Mouse (Mus musculus) heart, embryonic 11.5 days (tissue): ENCODE results near the gene Pkib. TPM values are rescaled to one million over a fixed set of nuclear protein-coding genes. Genes with fewer than 3 reads are reported as not detected.

ENCODE experiments used
- ATAC-seq: fragments of 200-750 bp; cut with Nextera tagmentation; replicated peaks from 2 replicates; pipeline ENCODE4 v1.8.0; 2017; ENCODE audit warnings: moderate library complexity; ENCODE audit not compliant: insufficient number of reproducible peaks, low FRiP score, low TSS enrichment
- H3K27ac ChIP-seq: fragments of 300-500 bp; sonication (generic); 2 replicates; pipeline ENCODE4 v1.5.1; 2014; ENCODE audit warnings: mild to moderate bottlenecking, low read depth, low read length
- H3K27me3 ChIP-seq: fragments of 300-500 bp; sonication (generic); 2 replicates; pipeline ENCODE4 v1.6.1; 2014; ENCODE audit warnings: mild to moderate bottlenecking, low read length, mixed read lengths; ENCODE audit not compliant: control insufficient read depth, insufficient read depth
- H3K36me3 ChIP-seq: fragments of 300-500 bp; sonication (generic); 2 replicates; pipeline ENCODE4 v1.6.1; 2014; ENCODE audit warnings: mild to moderate bottlenecking, low read length, moderate library complexity, mixed read lengths; ENCODE audit not compliant: control insufficient read depth, insufficient read depth
- H3K4me1 ChIP-seq: fragments of 300-500 bp; sonication (generic); 2 replicates; pipeline ENCODE4 v1.6.1; 2014; ENCODE audit warnings: low read length; ENCODE audit not compliant: control insufficient read depth, insufficient read depth
- H3K4me2 ChIP-seq: fragments of 300-500 bp; sonication (generic); 2 replicates; pipeline ENCODE4 v1.6.1; 2014; ENCODE audit warnings: mild to moderate bottlenecking, moderate library complexity
- H3K4me3 ChIP-seq: fragments of 300-500 bp; sonication (generic); 2 replicates; pipeline ENCODE4 v1.5.1; 2014; ENCODE audit warnings: low read depth, low read length
- H3K9ac ChIP-seq: fragments of 300-500 bp; sonication (generic); 2 replicates; pipeline ENCODE4 v1.6.1; 2014; ENCODE audit warnings: mild to moderate bottlenecking, low read depth, low read length, moderate library complexity
- H3K9me3 ChIP-seq: fragments of 300-500 bp; sonication (generic); replicated peaks from 2 replicates; pipeline ENCODE4 v1.6.1; 2016; ENCODE audit warnings: low read length; ENCODE audit not compliant: control insufficient read depth
- WGBS: fragments of 180-500 bp; shearing (Covaris S2); extraction: QIAGEN DNeasy Blood & Tissue Kit; methylation state at CpG from one replicate; pipeline ENCODE4 v1.1.7; 2014; ENCODE audit not compliant: insufficient replicate concordance; 5-methylcytosine and 5-hydroxymethylcytosine counted together
- polyA plus RNA-seq: library from polyadenylated mRNA; unstranded; fragments of >200 nt; fragmentation: Nextera tagmentation; extraction: Ambion mirVana; gene quantifications from 2 replicates; pipeline ENCODE4 v1.2.1, GENCODE M21; 2014

The Pkib gene
- polyA plus RNA-seq, 1 experiment from 2014 or later: 1.8 TPM

DNA sequence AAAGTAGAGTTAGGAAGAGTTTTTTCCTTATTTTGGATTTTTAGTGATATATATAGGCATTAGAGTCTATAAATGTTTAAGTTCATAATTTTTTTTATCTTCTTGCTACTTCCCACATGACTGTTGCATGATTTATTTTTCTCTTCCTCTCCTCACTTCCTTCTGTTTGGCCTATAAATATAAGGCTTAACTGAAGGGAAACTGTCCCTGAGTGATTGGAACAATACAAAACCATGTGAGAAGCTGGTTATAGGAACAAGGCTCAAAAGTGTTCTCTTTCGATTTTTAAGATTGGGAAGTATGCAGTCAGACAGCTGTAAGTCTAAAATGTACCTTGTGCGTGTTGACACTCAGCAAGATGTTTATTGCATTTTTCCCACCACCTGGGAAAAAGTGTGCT is 58.4 kb downstream of the Pkib start:
- no peaks in the 10 kb centered on the region for H3K9me3 ChIP-seq
- no peak overlapping the region for H3K27ac ChIP-seq
- no peak overlapping the region for H3K9ac ChIP-seq
- H3K4me3 ChIP-seq: no peak overlapping the region
- no peak for ATAC-seq
- no peaks in the 10 kb centered on the region for H3K36me3 ChIP-seq
- no peaks in the 10 kb centered on the region for H3K27me3 ChIP-seq
- H3K4me2 ChIP-seq: no peak overlapping the region
- WGBS: 71% methylated on average over 2 of the region's 2 CpGs
- H3K4me1 ChIP-seq: no peaks in the 10 kb centered on the region

DNA sequence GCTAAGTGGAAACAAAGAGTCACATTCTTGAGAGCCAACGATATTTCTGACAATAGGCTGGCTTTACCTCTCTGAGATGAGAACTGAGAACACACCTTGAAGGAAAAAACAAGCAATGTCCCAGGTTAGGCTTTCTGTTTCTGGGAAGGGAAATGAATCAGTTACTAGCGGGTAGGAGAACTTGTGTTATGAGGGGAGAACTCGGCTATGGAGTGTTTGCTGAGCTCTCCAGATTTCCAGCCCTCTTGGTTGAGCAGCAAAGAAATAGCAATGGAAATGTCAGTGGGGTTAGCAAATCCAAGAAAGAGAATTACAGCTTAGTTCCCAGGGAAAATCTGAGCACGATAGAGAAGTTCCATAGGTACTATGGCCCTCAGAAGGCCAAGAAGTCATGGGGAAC is 70.5 kb downstream of the Pkib start:
- H3K27ac ChIP-seq: no peak overlapping the region
- no peak overlapping the region for H3K9ac ChIP-seq
- no peaks in the 10 kb centered on the region for H3K9me3 ChIP-seq
- H3K4me2 ChIP-seq: no peak overlapping the region
- no peaks in the 10 kb centered on the region for H3K27me3 ChIP-seq
- no peaks in the 10 kb centered on the region for H3K4me1 ChIP-seq
- H3K36me3 ChIP-seq: no peaks in the 10 kb centered on the region
- WGBS: 68% methylated on average over 4 of the region's 4 CpGs
- H3K4me3 ChIP-seq: no peak overlapping the region
- ATAC-seq: no peak

DNA sequence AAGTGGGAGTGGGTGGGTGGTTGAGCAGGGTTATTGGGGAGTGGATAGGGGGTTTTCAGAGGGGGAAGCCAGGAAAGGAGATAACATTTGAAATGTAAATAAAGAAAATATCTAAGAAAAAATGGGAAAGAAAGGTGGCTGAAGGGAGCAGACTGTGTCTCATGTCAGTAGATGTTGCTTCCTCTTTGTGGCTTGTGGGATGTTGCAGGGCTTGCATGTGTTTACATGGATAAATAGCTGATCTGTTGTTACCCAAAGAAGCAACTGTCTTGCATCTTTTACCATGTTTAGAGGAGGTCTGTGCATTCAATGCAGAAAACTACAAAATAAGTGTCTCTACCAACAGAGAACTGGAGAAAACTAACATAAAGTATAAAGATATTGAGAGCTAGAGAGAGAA is 89.3 kb downstream of the Pkib start:
- no peak for ATAC-seq
- Histone ChIP-seq H3K36me3 (no peaks in the 10 kb centered on the region), H3K9ac (no peak overlapping the region), H3K9me3 (no peaks in the 10 kb centered on the region), H3K27ac (no peak overlapping the region), H3K4me1 (no peaks in the 10 kb centered on the region), H3K27me3 (no peaks in the 10 kb centered on the region), H3K4me3 (no peak overlapping the region), H3K4me2 (no peak overlapping the region)

DNA sequence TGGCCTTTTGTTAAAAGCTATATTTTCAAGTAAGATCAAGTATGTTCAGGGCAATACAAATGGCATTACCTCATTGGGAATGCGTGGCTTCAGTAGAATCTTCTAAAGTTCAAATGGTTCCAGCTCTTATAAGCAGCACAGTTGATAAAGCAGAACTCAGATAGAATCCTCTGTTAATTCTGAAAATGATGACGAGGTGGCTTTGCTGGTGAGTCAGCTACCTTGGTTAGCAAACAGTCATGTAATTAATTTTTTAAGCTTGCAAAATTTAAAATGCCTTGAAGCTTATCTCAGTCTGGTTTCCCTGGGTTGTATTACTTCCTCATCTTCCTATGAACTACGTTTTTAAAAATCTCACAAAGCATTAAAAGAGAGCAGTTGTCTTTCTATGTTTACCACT is 90.6 kb downstream of the Pkib start:
- Histone ChIP-seq H3K36me3 (no peaks in the 10 kb centered on the region), H3K4me3 (no peak overlapping the region), H3K9me3 (no peaks in the 10 kb centered on the region), H3K4me2 (no peak overlapping the region), H3K4me1 (no peaks in the 10 kb centered on the region), H3K9ac (no peak overlapping the region), H3K27ac (no peak overlapping the region), H3K27me3 (no peaks in the 10 kb centered on the region)
- 63% methylated on average over 3 of the region's 3 CpGs for WGBS
- ATAC-seq: no peak

DNA sequence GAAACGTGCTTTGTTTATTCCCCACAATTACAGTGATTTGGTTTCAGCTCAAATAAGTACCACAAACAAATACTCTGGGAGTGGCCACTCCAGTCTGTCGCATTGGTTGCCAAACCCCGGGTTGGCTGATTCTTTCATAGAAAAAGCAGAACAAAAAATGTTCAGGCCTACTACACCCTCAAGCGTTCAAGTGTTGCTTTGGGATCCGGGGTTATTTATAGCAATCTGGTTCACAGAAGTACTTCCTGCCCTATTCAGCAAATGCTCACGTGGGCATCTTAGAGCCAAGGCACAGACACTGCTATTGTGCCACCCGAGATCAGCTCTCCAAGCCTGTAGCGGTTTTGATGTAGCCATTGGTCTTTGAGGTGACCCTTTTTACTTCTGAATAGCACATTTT is 95.9 kb downstream of the Pkib start:
- WGBS: 67% methylated on average over 8 of the region's 8 CpGs
- Histone ChIP-seq H3K4me1 (no peaks in the 10 kb centered on the region), H3K4me2 (no peak overlapping the region), H3K27ac (no peak overlapping the region), H3K9me3 (no peaks in the 10 kb centered on the region), H3K36me3 (no peaks in the 10 kb centered on the region), H3K9ac (no peak overlapping the region), H3K27me3 (no peaks in the 10 kb centered on the region), H3K4me3 (no peak overlapping the region)
- ATAC-seq: no peak

DNA sequence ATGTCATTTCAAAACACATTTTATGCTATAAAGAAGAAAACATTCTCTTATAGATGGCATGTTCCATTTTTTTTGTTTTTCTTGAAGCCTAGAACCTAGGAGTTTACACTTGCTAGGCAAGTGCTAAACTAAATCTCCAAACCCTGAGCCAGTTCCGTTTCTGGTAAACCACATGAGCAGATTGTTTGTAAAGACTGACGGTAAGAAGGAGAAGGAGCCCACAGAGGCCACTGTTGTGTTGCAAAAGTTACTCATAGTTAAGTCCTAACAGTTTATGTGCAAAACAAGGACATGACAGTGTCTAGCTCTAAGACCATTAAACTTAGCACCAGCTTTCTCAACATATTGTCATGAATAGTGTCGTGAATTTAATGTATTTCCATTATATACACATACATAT is 99.9 kb downstream of the Pkib start:
- Histone ChIP-seq H3K27me3 (no peaks in the 10 kb centered on the region), H3K9ac (no peak overlapping the region), H3K9me3 (no peaks in the 10 kb centered on the region), H3K4me3 (no peak overlapping the region), H3K4me2 (no peak overlapping the region), H3K36me3 (no peaks in the 10 kb centered on the region), H3K4me1 (no peaks in the 10 kb centered on the region), H3K27ac (no peak overlapping the region)
- 77% methylated on average over 3 of the region's 3 CpGs for WGBS
- ATAC-seq: no peak

DNA sequence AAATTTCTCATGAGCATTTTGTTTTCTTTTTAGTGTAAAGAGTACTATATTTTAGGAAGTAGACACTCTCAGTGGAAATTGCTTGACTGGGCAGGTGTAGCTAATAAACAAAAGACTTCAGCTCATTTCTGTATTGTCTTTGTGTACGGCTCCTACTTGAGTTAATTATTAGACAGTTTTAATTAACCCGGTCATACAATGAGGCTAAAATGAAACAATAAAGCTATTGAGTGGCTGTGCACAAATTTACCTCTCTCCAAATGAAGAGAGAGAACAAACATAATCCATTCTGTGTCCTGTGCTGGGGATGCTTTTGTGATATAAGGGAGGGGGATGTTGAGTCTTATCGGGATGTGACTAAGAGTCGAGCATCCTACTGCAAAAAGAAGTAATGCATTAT is 109.0 kb downstream of the Pkib start:
- H3K4me1 ChIP-seq: no peaks in the 10 kb centered on the region
- H3K36me3 ChIP-seq: no peaks in the 10 kb centered on the region
- 81% methylated on average over 4 of the region's 4 CpGs for WGBS
- no peak overlapping the region for H3K27ac ChIP-seq
- H3K9me3 ChIP-seq: no peaks in the 10 kb centered on the region
- H3K4me3 ChIP-seq: no peak overlapping the region
- H3K9ac ChIP-seq: no peak overlapping the region
- no peaks in the 10 kb centered on the region for H3K27me3 ChIP-seq
- no peak for ATAC-seq
- no peak overlapping the region for H3K4me2 ChIP-seq

DNA sequence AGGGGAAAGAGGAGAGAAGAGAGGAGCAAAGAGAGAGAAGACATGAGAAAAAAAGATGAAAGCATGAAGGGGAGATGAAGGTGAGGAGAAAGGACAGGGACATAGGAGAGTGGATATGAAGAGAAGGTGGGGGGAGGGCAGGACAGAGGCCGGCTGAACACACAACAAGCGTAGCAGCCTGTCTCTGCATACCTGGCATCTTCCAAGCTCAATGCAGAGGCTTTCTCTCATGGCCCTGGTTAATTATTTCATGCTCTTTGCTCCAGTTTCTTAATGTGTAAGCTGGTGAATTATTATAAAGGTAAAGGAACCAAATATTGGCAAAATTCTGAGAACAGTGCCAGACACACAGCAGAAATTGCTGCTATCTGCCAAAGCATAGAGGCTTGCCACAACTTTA is 109.6 kb downstream of the Pkib start:
- no peak for ATAC-seq
- Histone ChIP-seq H3K4me2 (no peak overlapping the region), H3K36me3 (no peaks in the 10 kb centered on the region), H3K4me1 (no peaks in the 10 kb centered on the region), H3K9me3 (no peaks in the 10 kb centered on the region), H3K27me3 (no peaks in the 10 kb centered on the region), H3K4me3 (no peak overlapping the region), H3K27ac (no peak overlapping the region), H3K9ac (no peak overlapping the region)
- WGBS: 56% methylated on average over 2 of the region's 2 CpGs

DNA sequence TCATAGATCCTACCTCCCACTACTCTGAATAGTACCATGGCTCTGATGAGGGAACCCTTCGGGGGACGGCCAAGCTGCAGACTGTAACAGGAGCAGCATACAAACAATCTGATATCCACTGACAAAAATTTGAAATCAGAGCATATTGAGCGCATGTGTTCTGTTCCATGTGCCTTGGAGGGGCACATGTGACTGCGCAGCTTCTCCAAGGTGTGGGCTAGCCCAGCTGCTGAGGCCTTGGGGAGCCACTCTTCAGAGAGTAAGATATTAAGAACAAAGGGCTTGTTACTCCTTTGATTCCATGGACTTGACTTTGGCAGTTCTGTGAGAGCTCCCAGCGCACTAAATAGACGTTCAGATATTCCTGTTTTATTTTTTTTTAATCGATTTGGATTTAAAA is 111.3 kb downstream of the Pkib start:
- H3K9ac ChIP-seq: no peak overlapping the region
- no peak overlapping the region for H3K4me2 ChIP-seq
- no peaks in the 10 kb centered on the region for H3K36me3 ChIP-seq
- WGBS: 63% methylated on average over 7 of the region's 7 CpGs
- no peak overlapping the region for H3K27ac ChIP-seq
- no peaks in the 10 kb centered on the region for H3K4me1 ChIP-seq
- no peaks in the 10 kb centered on the region for H3K9me3 ChIP-seq
- no peaks in the 10 kb centered on the region for H3K27me3 ChIP-seq
- no peak overlapping the region for H3K4me3 ChIP-seq
- ATAC-seq: no peak
